Mouse (Mus musculus) sigmoid colon, adult 10 weeks (tissue): ENCODE measurements around the gene Zfp597. TPM values are rescaled to one million over a fixed set of nuclear protein-coding genes. Genes with fewer than 3 reads are reported as not detected.

Source experiments
- polyA plus RNA-seq: library from polyadenylated mRNA; stranded (reverse); fragments of 350-450 nt; fragmentation: Illumina TruSeq; extraction: RNeasy Lipid Tissue Mini Kit (QIAGEN cat#74804); gene quantifications from one replicate; pipeline ENCODE4 v1.2.3, GENCODE M21; 2014; ENCODE audit warnings: low read depth, low replicate concordance

Gene Zfp597
- polyA plus RNA-seq = 17.8 TPM

DNA sequence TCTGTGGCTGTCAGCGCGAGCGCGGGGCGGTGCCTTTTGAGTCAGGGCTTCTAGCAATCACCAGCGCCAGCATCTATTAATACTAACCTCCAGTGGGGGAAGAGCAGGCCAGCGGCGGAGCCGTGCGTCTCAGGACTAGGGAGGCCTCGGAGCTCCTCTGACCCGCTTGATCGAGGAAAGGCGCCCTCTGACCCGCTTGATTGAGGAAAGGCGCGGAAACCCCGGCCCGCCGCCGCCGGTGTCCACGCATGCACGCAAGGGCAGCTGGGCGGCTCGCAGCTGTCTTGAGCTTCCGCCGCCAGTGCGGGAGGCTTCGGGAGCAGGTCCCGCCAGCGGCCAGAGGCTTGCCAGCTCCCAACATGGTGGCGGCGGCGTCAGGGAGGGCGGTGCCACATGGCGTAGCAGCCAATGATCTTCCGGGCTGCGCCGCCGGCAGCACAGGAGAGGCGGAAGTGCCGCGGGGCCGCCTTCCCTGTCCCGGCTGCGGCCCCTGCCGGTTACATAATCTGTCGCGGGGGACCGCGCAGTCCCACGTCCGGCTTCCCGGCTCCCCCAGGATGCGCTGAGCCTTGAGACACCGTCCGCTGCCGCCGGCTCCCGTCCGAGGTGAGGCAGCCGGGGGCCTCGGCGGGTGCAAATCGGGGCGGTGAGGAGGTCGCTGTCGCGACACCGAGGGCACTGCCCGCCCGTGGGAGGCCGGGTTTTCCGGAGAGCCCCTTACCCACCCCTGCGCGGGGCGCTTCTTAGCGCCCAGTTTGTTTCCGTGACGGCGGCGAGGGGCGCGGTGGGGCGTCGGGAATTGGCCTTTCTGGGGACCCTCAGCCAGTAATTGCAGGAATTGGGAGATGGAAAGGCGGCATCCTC lies at the start of gene Zfp597, which contains the start of gene Gm20695:
TSS of gene Zfp597 (minus strand) at position 361 of the 864 bp plus-strand sequence.
TSS of gene Gm20695 (plus strand) at position 448 of the 864 bp plus-strand sequence.

DNA sequence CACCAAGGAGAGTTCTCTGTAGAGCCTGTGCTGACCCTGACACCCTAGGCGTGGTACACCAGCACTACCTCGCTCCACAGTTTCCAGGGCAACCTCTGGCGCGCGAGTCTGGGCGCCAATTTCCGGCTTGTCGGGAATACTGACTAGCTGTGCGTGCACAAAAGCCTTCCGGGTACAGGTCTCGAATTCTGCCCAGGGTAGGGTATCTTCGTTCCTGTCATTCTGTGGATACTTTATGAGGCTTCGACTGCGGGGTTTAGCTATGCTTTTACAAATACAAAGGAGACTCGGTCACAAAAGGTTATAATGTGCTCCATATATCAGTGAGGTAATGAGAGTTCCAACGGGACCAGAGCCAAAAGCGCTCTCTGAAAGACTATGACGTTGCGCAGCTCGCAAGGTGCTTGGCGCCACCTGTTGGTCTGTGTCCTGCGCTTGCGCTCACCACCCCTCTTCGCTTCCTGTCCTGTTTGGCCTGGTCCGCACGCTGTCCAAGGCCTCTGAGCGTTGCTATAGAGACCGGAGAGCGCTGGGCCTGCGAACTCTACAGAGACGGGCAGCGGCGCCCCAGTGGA lies 24.3 kb upstream of the Zfp597 start, which contains the start of the genes 1700037C18Rik and Cluap1:
TSS of gene 1700037C18Rik (minus strand) at position 153 of the 575 bp plus-strand sequence.
TSS of gene Cluap1 (plus strand) at position 265 of the 575 bp plus-strand sequence.

DNA sequence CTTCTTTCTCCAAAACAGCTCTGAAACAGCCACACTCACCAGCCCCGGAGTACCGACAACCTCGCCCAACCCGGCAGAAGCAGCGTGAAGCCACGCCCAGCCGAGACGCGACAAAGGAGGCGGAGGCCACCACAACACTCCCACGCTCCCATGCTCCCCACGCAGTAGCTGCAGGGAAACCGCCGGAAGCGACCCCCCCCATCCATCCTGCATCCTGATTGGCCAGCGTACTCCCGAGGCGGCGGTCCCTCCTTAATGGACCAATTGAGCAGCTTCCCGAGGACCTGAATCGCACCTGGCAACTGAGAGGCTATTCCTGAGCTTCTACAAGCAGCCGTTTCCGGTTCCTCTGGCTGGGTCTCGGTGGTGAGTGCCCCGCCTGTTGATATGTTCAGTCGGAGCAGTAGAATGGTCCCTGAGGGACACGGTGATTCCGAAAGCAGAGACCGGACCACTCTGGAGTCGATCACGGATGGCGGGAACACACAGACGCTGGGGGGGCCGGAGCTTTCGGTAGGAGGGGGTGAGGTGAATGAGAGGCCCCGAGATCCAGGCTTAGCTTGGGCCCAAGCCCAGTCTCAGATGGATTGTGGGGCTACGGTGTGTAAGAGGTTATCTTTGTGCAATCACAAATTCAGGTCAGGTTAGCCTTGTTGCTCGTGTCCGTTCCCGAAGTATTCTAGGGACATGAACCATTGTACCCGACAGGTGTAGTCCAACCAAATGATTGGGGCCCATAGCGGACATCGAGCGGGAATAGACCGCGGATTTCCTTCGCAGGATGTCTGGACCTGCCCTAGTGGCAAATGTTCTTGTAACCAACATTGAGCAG lies 11.9 kb downstream of the Zfp597 start, which contains the start of gene Naa60:
TSS of gene Naa60 (plus strand) at position 160 of the 832 bp plus-strand sequence.

DNA sequence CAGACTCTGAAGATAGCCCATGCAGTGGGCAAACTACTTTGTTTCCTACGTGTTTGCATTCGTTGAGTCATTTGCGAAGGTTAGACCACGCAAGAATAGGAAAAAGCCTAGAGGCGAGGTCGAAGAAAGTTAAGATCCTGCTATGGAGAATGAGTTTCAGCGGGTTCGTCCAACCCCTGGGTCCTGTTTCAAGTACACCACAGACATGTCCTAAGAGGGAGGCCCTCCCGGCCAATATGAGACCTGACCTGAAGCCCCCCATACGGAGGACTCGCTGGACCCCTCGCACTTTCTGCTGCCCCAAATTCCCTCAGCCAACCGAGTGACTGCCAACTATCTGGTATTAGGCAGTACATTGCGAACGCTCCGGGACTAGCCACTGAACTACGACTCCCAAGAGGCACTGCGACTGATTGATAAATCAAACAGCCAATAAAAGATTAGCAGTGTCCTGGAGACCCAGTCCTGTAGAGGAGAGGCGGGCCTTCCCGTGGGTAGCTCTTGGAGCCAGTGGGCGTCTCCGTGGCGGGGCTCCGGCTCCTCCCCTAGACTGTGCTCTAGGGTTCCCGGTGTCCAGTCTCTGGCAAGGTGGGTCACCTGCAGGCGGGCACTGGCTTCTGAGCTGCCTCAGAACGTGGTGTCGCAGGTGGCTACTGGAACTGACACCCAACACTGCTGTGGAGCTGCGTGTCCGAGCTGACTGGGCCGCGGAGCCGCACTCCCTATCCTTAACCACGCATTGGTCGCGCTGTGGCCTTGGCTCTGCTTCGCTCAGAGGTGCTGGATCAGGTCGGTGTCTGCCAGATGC lies 37.4 kb downstream of the Zfp597 start, which contains the start of gene Zfp174:
TSS of gene Zfp174 (plus strand) at position 558 of the 808 bp plus-strand sequence.

DNA sequence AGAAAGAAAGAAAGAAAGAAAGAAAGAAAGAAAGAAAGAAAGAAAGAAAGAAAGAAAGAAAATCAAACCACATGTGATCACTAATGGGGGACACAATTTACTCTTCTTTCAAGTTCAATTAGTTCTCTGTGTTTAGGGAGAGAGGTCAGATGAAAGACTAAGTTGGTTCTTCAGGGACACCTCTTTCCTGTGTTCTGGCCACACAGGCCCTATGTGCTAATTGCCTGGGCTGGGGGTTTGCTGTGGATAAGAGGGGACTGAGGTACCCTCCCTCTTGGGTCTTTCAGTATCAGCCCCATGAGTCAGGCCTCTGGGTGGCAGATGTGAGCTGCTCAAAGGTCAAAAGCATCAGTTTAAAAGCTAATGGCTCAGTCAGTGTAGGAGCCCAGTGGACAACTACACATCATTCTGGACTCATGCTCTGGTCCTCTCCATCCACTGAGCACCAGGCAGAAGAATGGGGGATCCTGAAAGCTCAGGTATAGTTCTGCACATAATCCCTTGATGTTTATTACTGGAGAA lies 53.7 kb downstream of the Zfp597 start, which contains the start of gene Olfr15:
TSS of gene Olfr15 (plus strand) at position 291 of the 522 bp plus-strand sequence.

Other genes with a start within 250 kb of the Zfp597 start
- 0.91 TPM for gene Mefv, start 166.5 kb downstream of the Zfp597 start, polyA plus RNA-seq
- 50.2 TPM for gene Zfp263, start 140.5 kb downstream of the Zfp597 start, polyA plus RNA-seq
- gene Olfr15, start 53.7 kb downstream of the Zfp597 start, polyA plus RNA-seq = not detected
- 4.1 TPM for gene Zfp174, start 37.3 kb downstream of the Zfp597 start, polyA plus RNA-seq
- 132 TPM for gene Naa60, start 12.2 kb downstream of the Zfp597 start, polyA plus RNA-seq
- 1.3 TPM for gene Gm20695, start 87 bp upstream of the Zfp597 start, polyA plus RNA-seq
- not detected for gene 1700037C18Rik, start 24.1 kb upstream of the Zfp597 start, polyA plus RNA-seq
- gene Cluap1, start 24.2 kb upstream of the Zfp597 start, polyA plus RNA-seq = 19.5 TPM
- gene Nlrc3, start 92.1 kb upstream of the Zfp597 start, polyA plus RNA-seq = 1.4 TPM
- gene Slx4, start 119.2 kb upstream of the Zfp597 start, polyA plus RNA-seq = 8.4 TPM
- not detected for gene Dnase1, start 152.4 kb upstream of the Zfp597 start, polyA plus RNA-seq
- gene Trap1, start 193.3 kb upstream of the Zfp597 start, polyA plus RNA-seq = 29.0 TPM